Mouse (Mus musculus) midbrain, embryonic 13.5 days (tissue): ENCODE results near the gene Tnnc1. TPM values are rescaled to one million over a fixed set of nuclear protein-coding genes. Genes with fewer than 3 reads are reported as not detected.

Experiments used
- ATAC-seq: fragments of 200-750 bp; cut with Nextera tagmentation; 2 replicates; pipeline ENCODE4 v1.8.0; 2017; ENCODE audit warnings: mild to moderate bottlenecking, moderate TSS enrichment, moderate library complexity
- H3K27ac ChIP-seq: fragments of 300-500 bp; sonication (generic); 2 replicates; pipeline ENCODE4 v1.5.1; 2015; ENCODE audit warnings: inconsistent platforms, mild to moderate bottlenecking, moderate library complexity
- H3K27me3 ChIP-seq: fragments of 300-500 bp; sonication (generic); 2 replicates; pipeline ENCODE4 v1.6.1; 2015; ENCODE audit warnings: mild to moderate bottlenecking, inconsistent platforms
- H3K36me3 ChIP-seq: fragments of 300-500 bp; sonication (generic); 2 replicates; pipeline ENCODE4 v1.6.1; 2015; ENCODE audit warnings: mild to moderate bottlenecking, inconsistent platforms
- H3K4me1 ChIP-seq: fragments of 300-500 bp; sonication (generic); replicated peaks from 2 replicates; pipeline ENCODE4 v1.6.1; 2015; ENCODE audit warnings: inconsistent platforms
- H3K4me2 ChIP-seq: fragments of 300-500 bp; sonication (generic); replicated peaks from 2 replicates; pipeline ENCODE4 v1.6.1; 2015; ENCODE audit warnings: moderate library complexity, mild to moderate bottlenecking, inconsistent platforms
- H3K4me3 ChIP-seq: fragments of 300-500 bp; sonication (generic); replicated peaks from 2 replicates; pipeline ENCODE4 v1.5.1; 2015; ENCODE audit warnings: mild to moderate bottlenecking, inconsistent platforms
- H3K9ac ChIP-seq: fragments of 300-500 bp; sonication (generic); replicated peaks from 2 replicates; pipeline ENCODE4 v1.6.1; 2015; ENCODE audit warnings: mild to moderate bottlenecking, inconsistent platforms
- H3K9me3 ChIP-seq: fragments of 300-500 bp; sonication (generic); 2 replicates; pipeline ENCODE4 v1.6.1; 2016; ENCODE audit warnings: mild to moderate bottlenecking, inconsistent platforms
- WGBS: fragments of 180-500 bp; shearing (Covaris S2); methylation state at CpG from one replicate; pipeline ENCODE4 v1.1.7; 2015; 5-methylcytosine and 5-hydroxymethylcytosine counted together
- polyA plus RNA-seq: library from polyadenylated mRNA; unstranded; fragments of >200 nt; fragmentation: Nextera tagmentation; extraction: Ambion mirVana; gene quantifications from 2 replicates; pipeline ENCODE4 v1.2.1, GENCODE M21; 2015

Tnnc1 gene
- 1.1 and 1.9 TPM in 2 replicates for polyA plus RNA-seq

GRCm38 (mm10) chr14:31208084-31208483, at the start of gene Tnnc1:
TSS of gene Tnnc1 (plus strand) at chr14:31208312.
- H3K27me3 ChIP-seq, result no peaks in the 10 kb centered on the region
- H3K9ac ChIP-seq, result peak within 1 kb of the TSS; percentile 92
- H3K27ac ChIP-seq, result peak within 1 kb of the TSS; percentile 90
- peak within 1 kb of the TSS; percentile 80 for H3K4me3 ChIP-seq
- peak within 1 kb of the TSS; percentile 99 for H3K4me2 ChIP-seq
- H3K36me3 ChIP-seq, result peaks cover 14% of the 10 kb centered on the region
- no peaks in the 10 kb centered on the region for H3K9me3 ChIP-seq
- peaks cover 27% of the 10 kb centered on the region for H3K4me1 ChIP-seq
- no peak for ATAC-seq
- 88% methylated on average over 2 of the region's 2 CpGs for WGBS

GRCm38 (mm10) chr14:31160196-31161150, 47.6 kb upstream of the Tnnc1 start:
- Histone ChIP-seq H3K9ac (no peak overlapping the region), H3K27ac (no peak overlapping the region), H3K36me3 (no peaks in the 10 kb centered on the region), H3K4me1 (0 out of 2 replicates have a peak, but pooled peaks cover 4% of the 10 kb centered on the region), H3K9me3 (no peaks in the 10 kb centered on the region), H3K4me2 (no peak overlapping the region), H3K4me3 (no peak overlapping the region), H3K27me3 (no peaks in the 10 kb centered on the region)
- no peak for ATAC-seq
- WGBS, result 83% methylated on average over 27 of the region's 27 CpGs

GRCm38 (mm10) chr14:31161191-31161590, 46.9 kb upstream of the Tnnc1 start:
- no peak for ATAC-seq
- WGBS, result 93% methylated on average over 7 of the region's 7 CpGs

GRCm38 (mm10) chr14:31161638-31162037, 46.5 kb upstream of the Tnnc1 start:
- Histone ChIP-seq H3K4me1 (0 out of 2 replicates have a peak, but pooled peaks cover 8% of the 10 kb centered on the region), H3K4me2 (no peak overlapping the region), H3K36me3 (no peaks in the 10 kb centered on the region), H3K27me3 (no peaks in the 10 kb centered on the region), H3K9me3 (no peaks in the 10 kb centered on the region), H3K27ac (no peak overlapping the region), H3K9ac (no peak overlapping the region), H3K4me3 (no peak overlapping the region)
- no peak for ATAC-seq
- 61% methylated on average over 10 of the region's 10 CpGs for whole genome bisulfite sequencing

More at GRCm38 (mm10) chr14:31161191-31161590, 46.9 kb upstream of the Tnnc1 start:
- H3K27ac ChIP-seq, result no peak overlapping the region
- H3K9me3 ChIP-seq, result no peaks in the 10 kb centered on the region
- H3K4me1 ChIP-seq, result 0 out of 2 replicates have a peak, but pooled peaks cover 4% of the 10 kb centered on the region
- H3K9ac ChIP-seq, result no peak overlapping the region
- no peaks in the 10 kb centered on the region for H3K27me3 ChIP-seq
- H3K4me3 ChIP-seq, result no peak overlapping the region
- no peak overlapping the region for H3K4me2 ChIP-seq
- H3K36me3 ChIP-seq, result no peaks in the 10 kb centered on the region

- Histone ChIP-seq H3K4me2 (no peak overlapping the region), H3K4me1 (peaks cover 11% of the 10 kb centered on the region; the same call in 1 of the 2 replicates), H3K27ac (no peak overlapping the region), H3K27me3 (no peaks in the 10 kb centered on the region), H3K4me3 (no peak overlapping the region), H3K9ac (no peak overlapping the region), H3K9me3 (no peaks in the 10 kb centered on the region), H3K36me3 (no peaks in the 10 kb centered on the region)
- WGBS, result 83% methylated on average over 8 of the region's 8 CpGs
- ATAC-seq, result no peak
Observed at GRCm38 (mm10) chr14:31164067-31164466, 44.0 kb upstream of the Tnnc1 start.

DNA sequence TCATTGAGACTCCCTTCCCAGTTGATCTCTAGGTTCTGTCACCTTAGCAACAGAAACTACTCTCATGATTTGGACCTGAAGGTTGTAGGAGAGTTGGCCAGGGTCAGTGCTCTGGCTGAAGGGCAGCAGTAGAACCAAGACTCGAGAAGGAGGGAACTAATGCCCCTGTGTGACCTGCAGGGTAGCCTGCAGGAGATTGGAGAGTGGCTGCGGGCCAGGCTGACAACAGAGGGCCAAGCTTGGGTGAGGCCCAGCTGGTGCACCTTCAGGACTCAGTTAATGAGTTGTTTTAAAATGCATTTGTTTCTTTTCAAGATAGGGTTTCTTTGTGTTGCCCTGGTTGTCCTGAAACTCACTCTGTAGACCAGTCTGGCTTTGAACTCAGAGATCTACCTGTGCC, 43.1 kb upstream of the Tnnc1 start:
- no peak overlapping the region for H3K4me2 ChIP-seq
- no peak overlapping the region for H3K4me3 ChIP-seq
- no peak overlapping the region for H3K27ac ChIP-seq
- peaks cover 7% of the 10 kb centered on the region for H3K36me3 ChIP-seq
- no peak overlapping the region for H3K9ac ChIP-seq
- ATAC-seq, result no peak
- no peaks in the 10 kb centered on the region for H3K27me3 ChIP-seq
- no peaks in the 10 kb centered on the region for H3K9me3 ChIP-seq
- peaks cover 11% of the 10 kb centered on the region; the same call in 1 of the 2 replicates for H3K4me1 ChIP-seq
- WGBS, result 71% methylated on average over 2 of the region's 2 CpGs

DNA sequence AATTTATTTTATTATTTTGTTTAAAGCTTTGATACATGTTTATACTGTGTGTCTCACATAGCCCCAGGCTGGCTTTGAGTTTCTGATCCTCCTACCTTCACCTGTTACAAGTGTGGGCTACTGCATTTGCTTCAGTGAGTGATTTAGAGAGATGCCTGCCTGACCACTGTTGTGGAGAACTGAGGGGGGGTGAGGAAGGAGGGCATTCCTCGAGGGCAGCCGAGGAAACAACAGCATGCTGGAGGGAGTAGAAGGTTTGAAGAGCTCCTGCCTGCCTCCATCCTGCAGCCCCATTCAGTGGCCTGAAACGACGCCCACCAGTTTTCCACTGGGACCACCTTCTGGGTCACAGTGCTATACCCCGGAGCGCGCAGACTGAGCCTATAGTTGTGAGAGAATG, 42.7 kb upstream of the Tnnc1 start:
- Histone ChIP-seq H3K27me3 (no peaks in the 10 kb centered on the region), H3K4me1 (peaks cover 11% of the 10 kb centered on the region; the same call in 1 of the 2 replicates), H3K4me3 (no peak overlapping the region), H3K36me3 (peaks cover 11% of the 10 kb centered on the region), H3K4me2 (no peak overlapping the region), H3K9me3 (no peaks in the 10 kb centered on the region), H3K27ac (no peak overlapping the region), H3K9ac (no peak overlapping the region)
- no peak for ATAC-seq
- WGBS, result 56% methylated on average over 7 of the region's 7 CpGs

GRCm38 (mm10) chr14:31165991-31166630, 42.0 kb upstream of the Tnnc1 start:
- peaks cover 18% of the 10 kb centered on the region for H3K36me3 ChIP-seq
- H3K4me2 ChIP-seq, result no peak overlapping the region
- H3K27me3 ChIP-seq, result no peaks in the 10 kb centered on the region
- H3K4me1 ChIP-seq, result peaks cover 11% of the 10 kb centered on the region; the same call in 1 of the 2 replicates
- no peak overlapping the region for H3K4me3 ChIP-seq
- H3K27ac ChIP-seq, result no peak overlapping the region
- ATAC-seq, result no peak
- WGBS, result 73% methylated on average over 10 of the region's 10 CpGs
- H3K9ac ChIP-seq, result no peak overlapping the region
- no peaks in the 10 kb centered on the region for H3K9me3 ChIP-seq

DNA sequence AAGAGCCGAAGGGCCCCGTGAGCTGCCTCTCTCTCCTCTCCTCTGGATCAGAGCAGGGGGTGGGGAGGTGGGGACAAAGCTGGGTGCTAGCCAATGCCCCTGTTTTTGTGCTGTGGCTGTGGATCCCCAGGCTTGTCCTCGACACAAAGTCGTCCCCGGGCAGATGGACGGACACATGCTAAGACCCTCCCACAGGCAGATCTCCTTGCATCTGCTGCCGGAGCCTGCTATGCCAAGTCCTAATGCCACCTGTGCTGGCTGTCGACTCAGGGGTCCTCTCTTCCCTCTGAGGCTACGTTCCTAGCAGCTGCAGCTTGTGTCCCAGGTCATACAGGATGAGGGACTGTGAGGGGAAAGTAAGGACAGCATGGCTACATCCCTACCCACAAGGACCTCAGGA, 41.3 kb upstream of the Tnnc1 start:
- no peak for ATAC-seq
- no peaks in the 10 kb centered on the region for H3K27me3 ChIP-seq
- H3K36me3 ChIP-seq, result peaks cover 25% of the 10 kb centered on the region
- 56% methylated on average over 9 of the region's 9 CpGs for WGBS
- no peak overlapping the region for H3K4me2 ChIP-seq
- peaks cover 9% of the 10 kb centered on the region; the same call in 1 of the 2 replicates for H3K4me1 ChIP-seq
- H3K27ac ChIP-seq, result no peak overlapping the region
- no peak overlapping the region for H3K9ac ChIP-seq
- H3K9me3 ChIP-seq, result no peaks in the 10 kb centered on the region
- H3K4me3 ChIP-seq, result no peak overlapping the region

DNA sequence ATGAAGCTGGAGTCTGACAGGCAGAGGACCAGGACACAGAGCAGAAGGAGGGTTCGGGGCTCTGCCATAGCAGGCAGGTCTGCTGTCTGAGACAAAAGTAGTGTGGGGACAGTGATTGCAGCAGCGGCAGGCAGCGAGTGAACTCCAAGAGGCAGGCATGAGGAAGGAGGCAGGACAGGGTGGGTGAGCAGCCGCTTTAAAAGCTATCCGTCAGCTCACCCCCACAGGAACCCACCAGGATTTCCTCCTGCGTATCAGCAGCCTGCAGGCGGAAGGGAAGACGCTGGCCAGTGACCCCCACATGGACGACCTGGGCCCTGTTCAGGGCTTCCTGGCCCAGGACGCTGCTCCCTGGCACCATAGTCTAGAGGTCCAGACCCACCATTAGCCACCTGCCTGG, 39.7 kb upstream of the Tnnc1 start, which contains the start of gene Stab1:
TSS of gene Stab1 (minus strand) at position 217 of the 400 bp plus-strand sequence.
- peaks cover 41% of the 10 kb centered on the region for H3K36me3 ChIP-seq
- H3K4me2 ChIP-seq, result no peak within 1 kb of the TSS
- H3K4me3 ChIP-seq, result no peak within 1 kb of the TSS
- no peaks in the 10 kb centered on the region for H3K9me3 ChIP-seq
- 66% methylated on average over 10 of the region's 10 CpGs for WGBS
- peaks cover 8% of the 10 kb centered on the region; the same call in 1 of the 2 replicates for H3K4me1 ChIP-seq
- H3K27me3 ChIP-seq, result no peaks in the 10 kb centered on the region
- no peak for ATAC-seq
- H3K9ac ChIP-seq, result peak within 1 kb of the TSS; percentile 37
- peak within 1 kb of the TSS; percentile 30; the same call in 1 of the 2 replicates for H3K27ac ChIP-seq

DNA sequence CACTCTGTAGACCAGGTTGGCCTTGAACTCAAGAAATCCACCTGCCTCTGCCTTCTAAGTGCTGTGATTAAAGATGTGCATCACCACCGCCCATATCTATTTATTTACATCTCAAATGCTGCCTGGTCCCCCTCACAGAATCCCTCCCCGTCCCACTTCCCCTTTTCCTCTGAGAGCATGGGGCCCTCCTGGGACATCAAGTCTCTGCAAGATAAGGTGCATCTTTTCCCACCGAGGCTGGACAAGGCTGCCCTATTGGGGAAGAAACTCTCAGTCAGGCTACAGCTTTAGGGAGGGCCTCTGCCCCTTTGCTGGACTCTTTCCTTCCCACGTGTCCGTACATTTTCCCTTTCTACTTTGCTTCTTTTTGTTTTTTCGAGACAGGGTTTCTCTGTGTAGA, 38.6 kb upstream of the Tnnc1 start:
- Histone ChIP-seq H3K4me2 (no peak overlapping the region), H3K27ac (peak overlapping the region; percentile 30; the same call in 1 of the 2 replicates), H3K4me1 (peaks cover 8% of the 10 kb centered on the region; the same call in 1 of the 2 replicates), H3K9ac (no peak overlapping the region), H3K4me3 (no peak overlapping the region), H3K27me3 (no peaks in the 10 kb centered on the region), H3K9me3 (no peaks in the 10 kb centered on the region), H3K36me3 (peaks cover 52% of the 10 kb centered on the region)
- no peak for ATAC-seq
- WGBS, result 83% methylated on average over 6 of the region's 6 CpGs

GRCm38 (mm10) chr14:31170963-31171362, 37.1 kb upstream of the Tnnc1 start:
- peaks cover 66% of the 10 kb centered on the region for H3K36me3 ChIP-seq
- no peak overlapping the region for H3K9ac ChIP-seq
- 86% methylated on average over 13 of the region's 13 CpGs for WGBS
- no peaks in the 10 kb centered on the region for H3K9me3 ChIP-seq
- no peak overlapping the region for H3K4me2 ChIP-seq
- peaks cover 8% of the 10 kb centered on the region; the same call in 1 of the 2 replicates for H3K4me1 ChIP-seq
- H3K27me3 ChIP-seq, result no peaks in the 10 kb centered on the region
- ATAC-seq, result no peak
- no peak overlapping the region for H3K4me3 ChIP-seq
- H3K27ac ChIP-seq, result peak overlapping the region; percentile 58; the same call in 1 of the 2 replicates
